Mouse (Mus musculus): ENCODE data around the gene Por. TPM values are rescaled to one million over a fixed set of nuclear protein-coding genes. Genes with fewer than 3 reads are reported as not detected.

The Por gene
- polyA plus RNA-seq, 1 experiment from 2014 or later = 63.0 TPM

GRCm38 (mm10) chr5:135632797-135633144, 37.1 kb upstream of the Por start:
- peak; percentile 86 for ATAC-seq (ENCODE audit: low FRiP score)
- Histone ChIP-seq H3K4me1 (replicated peaks; ENCODE audit: control insufficient read depth, insufficient read depth, low read length) (no peaks in the 10 kb centered on the region), H3K9me3 (ENCODE audit: control insufficient read depth, low read length) (no peaks in the 10 kb centered on the region), H3K36me3 (ENCODE audit: control insufficient read depth, insufficient read depth, low read length) (peaks cover 5% of the 10 kb centered on the region; the same call in 1 of the 2 replicates), H3K4me3 (ENCODE audit: low read depth, low read length) (peak overlapping the region; percentile 84), H3K9ac (ENCODE audit: low read depth, low read length) (peak overlapping the region; percentile 93), H3K4me2 (replicated peaks; ENCODE audit: low read depth, low read length) (peak overlapping the region; percentile 63), H3K27ac (ENCODE audit: low read depth, low read length) (peak overlapping the region; percentile 65), H3K27me3 (ENCODE audit: control insufficient read depth, insufficient read depth, low read length) (no peaks in the 10 kb centered on the region)
- no peak for DNase-seq (ENCODE audit: low spot score)
- under 1% methylated on average over 21 of the region's 21 CpGs for WGBS

DNA sequence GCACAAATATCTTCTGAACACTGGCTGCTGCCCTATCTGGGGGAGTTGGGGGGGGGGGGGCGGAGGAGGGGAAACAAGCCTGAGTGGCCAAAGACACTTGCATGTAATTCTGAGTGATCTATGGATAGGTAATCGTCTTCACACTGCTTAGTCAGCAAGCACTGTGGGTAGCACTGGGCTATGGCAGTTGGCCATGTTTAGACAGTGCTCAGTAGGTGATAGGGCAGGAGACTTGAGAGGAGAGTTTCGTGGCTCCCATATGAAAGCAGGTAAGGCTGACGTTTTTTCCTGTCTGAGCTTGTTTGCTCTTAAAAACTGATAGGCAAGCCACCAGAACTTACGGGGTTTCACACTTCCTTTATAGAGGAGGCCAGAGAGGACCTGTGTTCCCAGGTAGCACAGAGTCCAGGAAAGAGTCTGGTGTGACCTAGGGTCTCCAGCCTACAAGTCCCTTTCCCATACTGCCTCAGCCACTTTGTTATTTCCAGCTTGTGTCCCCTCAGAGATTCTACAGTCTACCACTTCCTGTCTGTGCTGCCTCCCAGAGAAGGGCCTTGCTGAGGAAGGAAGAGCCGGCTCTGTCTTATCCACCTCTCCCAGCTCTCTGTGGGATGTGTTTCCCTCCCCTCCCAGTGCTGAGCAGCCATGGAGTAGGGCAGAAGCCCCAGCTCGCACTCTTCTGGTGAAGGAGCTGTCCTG, 29.9 kb upstream of the Por start:
- no peak for DNase-seq (ENCODE audit: low spot score)
- Histone ChIP-seq H3K4me1 (replicated peaks; ENCODE audit: control insufficient read depth, insufficient read depth, low read length) (no peaks in the 10 kb centered on the region), H3K9ac (ENCODE audit: low read depth, low read length) (no peak overlapping the region), H3K27ac (ENCODE audit: low read depth, low read length) (no peak overlapping the region), H3K9me3 (ENCODE audit: control insufficient read depth, low read length) (no peaks in the 10 kb centered on the region), H3K4me2 (replicated peaks; ENCODE audit: low read depth, low read length) (no peak overlapping the region), H3K36me3 (ENCODE audit: control insufficient read depth, insufficient read depth, low read length) (peaks cover 11% of the 10 kb centered on the region; the same call in 1 of the 2 replicates), H3K27me3 (ENCODE audit: control insufficient read depth, insufficient read depth, low read length) (no peaks in the 10 kb centered on the region), H3K4me3 (ENCODE audit: low read depth, low read length) (no peak overlapping the region)
- no peak for ATAC-seq (ENCODE audit: low FRiP score)
- 90% methylated on average over 7 of the region's 7 CpGs for WGBS

GRCm38 (mm10) chr5:135640459-135640789, 29.4 kb upstream of the Por start:
- ATAC-seq (ENCODE audit: low FRiP score) (no peak), DNase-seq (ENCODE audit: low spot score) (no peak)
- H3K27ac ChIP-seq (ENCODE audit: low read depth, low read length) = no peak overlapping the region
- no peaks in the 10 kb centered on the region for H3K27me3 ChIP-seq (ENCODE audit: control insufficient read depth, insufficient read depth, low read length)
- H3K4me1 ChIP-seq (replicated peaks; ENCODE audit: control insufficient read depth, insufficient read depth, low read length) = no peaks in the 10 kb centered on the region
- H3K36me3 ChIP-seq (ENCODE audit: control insufficient read depth, insufficient read depth, low read length) = peaks cover 11% of the 10 kb centered on the region; the same call in 1 of the 2 replicates
- H3K9me3 ChIP-seq (ENCODE audit: control insufficient read depth, low read length) = no peaks in the 10 kb centered on the region
- no peak overlapping the region for H3K9ac ChIP-seq (ENCODE audit: low read depth, low read length)
- 90% methylated on average over 6 of the region's 6 CpGs for WGBS
- no peak overlapping the region for H3K4me3 ChIP-seq (ENCODE audit: low read depth, low read length)
- no peak overlapping the region for H3K4me2 ChIP-seq (replicated peaks; ENCODE audit: low read depth, low read length)

DNA sequence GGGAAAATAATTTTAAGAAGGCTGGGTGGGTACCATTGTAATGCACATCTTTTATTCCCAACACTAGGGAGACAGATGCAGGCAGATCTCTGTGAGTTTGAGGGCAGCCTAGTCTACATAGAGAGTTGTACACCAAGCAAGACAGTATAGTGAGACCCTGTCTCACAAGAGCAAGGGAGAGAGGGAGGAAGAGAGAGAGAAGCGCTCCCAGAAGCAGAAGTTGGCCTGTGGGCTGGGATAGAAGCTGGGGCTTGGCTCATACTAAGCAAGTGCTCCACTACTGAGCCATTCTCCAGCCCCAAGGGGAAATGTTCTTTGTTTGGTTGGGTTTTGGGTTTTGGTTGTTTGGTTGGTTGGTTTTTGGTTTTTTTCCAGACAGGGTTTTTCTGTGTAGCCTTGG, 28.8 kb upstream of the Por start:
- Histone ChIP-seq H3K4me2 (replicated peaks; ENCODE audit: low read depth, low read length) (no peak overlapping the region), H3K4me1 (replicated peaks; ENCODE audit: control insufficient read depth, insufficient read depth, low read length) (no peaks in the 10 kb centered on the region), H3K27me3 (ENCODE audit: control insufficient read depth, insufficient read depth, low read length) (no peaks in the 10 kb centered on the region), H3K36me3 (ENCODE audit: control insufficient read depth, insufficient read depth, low read length) (peaks cover 7% of the 10 kb centered on the region; the same call in 1 of the 2 replicates), H3K9ac (ENCODE audit: low read depth, low read length) (no peak overlapping the region), H3K4me3 (ENCODE audit: low read depth, low read length) (no peak overlapping the region), H3K9me3 (ENCODE audit: control insufficient read depth, low read length) (no peaks in the 10 kb centered on the region), H3K27ac (ENCODE audit: low read depth, low read length) (no peak overlapping the region)
- DNase-seq (ENCODE audit: low spot score) (no peak), ATAC-seq (ENCODE audit: low FRiP score) (no peak)
- 100% methylated on average over 1 of the region's 1 CpGs for WGBS

DNA sequence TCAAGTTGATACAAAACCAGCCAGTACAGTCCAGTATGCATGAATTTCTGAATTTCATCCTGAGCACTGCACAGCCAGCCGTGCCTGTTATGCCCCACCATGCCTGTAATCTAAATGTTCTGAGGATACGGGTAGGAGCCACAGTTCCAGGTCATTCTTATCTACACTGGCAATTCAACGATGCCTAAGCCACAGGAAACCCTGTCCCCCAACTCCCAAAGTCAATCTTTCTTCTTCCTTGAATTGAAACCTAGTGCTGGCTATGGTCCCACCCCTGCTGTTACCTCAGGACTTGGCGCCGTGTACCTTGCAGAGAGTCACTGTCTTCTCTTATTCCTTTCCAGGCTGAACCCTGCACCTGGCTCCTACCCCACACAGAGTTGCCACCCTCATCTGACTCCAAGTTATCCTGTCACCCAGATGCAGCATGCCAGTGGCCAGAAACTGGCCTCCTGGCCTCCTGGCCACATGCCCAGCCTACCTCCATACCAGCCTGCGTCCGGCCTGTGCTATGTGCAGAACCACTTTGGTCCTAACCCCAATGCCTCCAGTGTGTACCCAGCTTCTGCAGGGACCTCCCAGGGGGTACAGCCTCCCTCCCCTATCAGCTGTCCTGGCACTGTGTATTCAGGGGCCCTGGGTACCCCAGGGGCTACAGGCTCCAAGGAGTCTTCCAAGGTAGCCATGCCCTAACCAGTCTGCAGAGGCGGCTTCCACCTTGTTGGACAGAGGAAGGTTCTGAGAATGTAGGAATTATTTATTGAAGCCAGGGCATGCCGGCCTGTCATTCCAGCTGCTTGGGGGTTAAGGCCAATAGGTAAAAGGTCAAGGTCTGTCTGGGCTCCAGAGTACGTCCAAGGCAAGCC, 26.9 kb upstream of the Por start:
- WGBS = 87% methylated on average over 10 of the region's 10 CpGs
- no peak overlapping the region for H3K27ac ChIP-seq (ENCODE audit: low read depth, low read length)
- no peak overlapping the region for H3K4me2 ChIP-seq (replicated peaks; ENCODE audit: low read depth, low read length)
- DNase-seq (ENCODE audit: low spot score) (no peak), ATAC-seq (ENCODE audit: low FRiP score) (no peak)
- H3K36me3 ChIP-seq (ENCODE audit: control insufficient read depth, insufficient read depth, low read length) = 0 out of 2 replicates have a peak, but pooled peaks cover 4% of the 10 kb centered on the region
- H3K4me3 ChIP-seq (ENCODE audit: low read depth, low read length) = no peak overlapping the region
- no peaks in the 10 kb centered on the region for H3K4me1 ChIP-seq (replicated peaks; ENCODE audit: control insufficient read depth, insufficient read depth, low read length)
- no peak overlapping the region for H3K9ac ChIP-seq (ENCODE audit: low read depth, low read length)
- no peaks in the 10 kb centered on the region for H3K27me3 ChIP-seq (ENCODE audit: control insufficient read depth, insufficient read depth, low read length)
- H3K9me3 ChIP-seq (ENCODE audit: control insufficient read depth, low read length) = no peaks in the 10 kb centered on the region

GRCm38 (mm10) chr5:135643552-135643842, 26.3 kb upstream of the Por start:
- no peak overlapping the region for H3K27ac ChIP-seq (ENCODE audit: low read depth, low read length)
- no peaks in the 10 kb centered on the region for H3K4me1 ChIP-seq (replicated peaks; ENCODE audit: control insufficient read depth, insufficient read depth, low read length)
- no peak overlapping the region for H3K9ac ChIP-seq (ENCODE audit: low read depth, low read length)
- H3K4me3 ChIP-seq (ENCODE audit: low read depth, low read length) = no peak overlapping the region
- DNase-seq (ENCODE audit: low spot score) (no peak), ATAC-seq (ENCODE audit: low FRiP score) (no peak)
- H3K4me2 ChIP-seq (replicated peaks; ENCODE audit: low read depth, low read length) = no peak overlapping the region
- no peaks in the 10 kb centered on the region for H3K9me3 ChIP-seq (ENCODE audit: control insufficient read depth, low read length)
- H3K27me3 ChIP-seq (ENCODE audit: control insufficient read depth, insufficient read depth, low read length) = no peaks in the 10 kb centered on the region
- H3K36me3 ChIP-seq (ENCODE audit: control insufficient read depth, insufficient read depth, low read length) = 0 out of 2 replicates have a peak, but pooled peaks cover 4% of the 10 kb centered on the region
- WGBS = 91% methylated on average over 1 of the region's 1 CpGs

GRCm38 (mm10) chr5:135643869-135644268, 26.0 kb upstream of the Por start:
- ATAC-seq (ENCODE audit: low FRiP score) (no peak), DNase-seq (ENCODE audit: low spot score) (no peak)
- Histone ChIP-seq H3K4me1 (replicated peaks; ENCODE audit: control insufficient read depth, insufficient read depth, low read length) (no peaks in the 10 kb centered on the region), H3K36me3 (ENCODE audit: control insufficient read depth, insufficient read depth, low read length) (0 out of 2 replicates have a peak, but pooled peaks cover 4% of the 10 kb centered on the region), H3K27ac (ENCODE audit: low read depth, low read length) (no peak overlapping the region), H3K4me2 (replicated peaks; ENCODE audit: low read depth, low read length) (no peak overlapping the region), H3K27me3 (ENCODE audit: control insufficient read depth, insufficient read depth, low read length) (no peaks in the 10 kb centered on the region), H3K9me3 (ENCODE audit: control insufficient read depth, low read length) (no peaks in the 10 kb centered on the region), H3K9ac (ENCODE audit: low read depth, low read length) (no peak overlapping the region), H3K4me3 (ENCODE audit: low read depth, low read length) (no peak overlapping the region)
- 91% methylated on average over 8 of the region's 8 CpGs for WGBS

DNA sequence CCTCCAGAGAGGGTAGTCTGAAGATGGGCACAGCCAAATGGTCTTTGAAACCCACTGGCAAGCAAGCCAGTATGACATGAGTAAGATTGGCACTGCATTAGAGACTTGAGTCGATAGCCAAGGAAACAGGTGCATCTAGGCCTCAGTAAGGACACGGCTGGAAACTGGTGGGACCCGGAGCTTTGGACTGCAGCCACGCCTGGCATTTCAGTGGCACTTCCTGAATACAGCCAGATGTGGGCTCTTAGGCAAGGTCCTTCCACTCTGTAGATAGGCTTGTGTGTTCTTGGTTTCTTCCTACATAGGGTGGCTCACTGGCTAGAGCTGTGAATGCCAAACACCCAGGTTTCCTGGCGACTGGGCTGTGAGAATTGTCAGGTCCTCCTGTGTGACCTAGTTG, 24.5 kb upstream of the Por start:
- H3K9ac ChIP-seq (ENCODE audit: low read depth, low read length) = no peak overlapping the region
- no peak for DNase-seq (ENCODE audit: low spot score)
- H3K4me3 ChIP-seq (ENCODE audit: low read depth, low read length) = no peak overlapping the region
- H3K36me3 ChIP-seq (ENCODE audit: control insufficient read depth, insufficient read depth, low read length) = 0 out of 2 replicates have a peak, but pooled peaks cover 4% of the 10 kb centered on the region
- no peaks in the 10 kb centered on the region for H3K9me3 ChIP-seq (ENCODE audit: control insufficient read depth, low read length)
- no peak for ATAC-seq (ENCODE audit: low FRiP score)
- no peak overlapping the region for H3K27ac ChIP-seq (ENCODE audit: low read depth, low read length)
- H3K27me3 ChIP-seq (ENCODE audit: control insufficient read depth, insufficient read depth, low read length) = no peaks in the 10 kb centered on the region
- no peaks in the 10 kb centered on the region for H3K4me1 ChIP-seq (replicated peaks; ENCODE audit: control insufficient read depth, insufficient read depth, low read length)
- 86% methylated on average over 5 of the region's 5 CpGs for WGBS
- H3K4me2 ChIP-seq (replicated peaks; ENCODE audit: low read depth, low read length) = no peak overlapping the region

GRCm38 (mm10) chr5:135646038-135646437, 23.8 kb upstream of the Por start:
- ATAC-seq (ENCODE audit: low FRiP score) (no peak), DNase-seq (ENCODE audit: low spot score) (no peak)
- H3K36me3 ChIP-seq (ENCODE audit: control insufficient read depth, insufficient read depth, low read length) = 0 out of 2 replicates have a peak, but pooled peaks cover 4% of the 10 kb centered on the region
- no peaks in the 10 kb centered on the region for H3K27me3 ChIP-seq (ENCODE audit: control insufficient read depth, insufficient read depth, low read length)
- no peak overlapping the region for H3K4me3 ChIP-seq (ENCODE audit: low read depth, low read length)
- no peak overlapping the region for H3K27ac ChIP-seq (ENCODE audit: low read depth, low read length)
- H3K4me1 ChIP-seq (replicated peaks; ENCODE audit: control insufficient read depth, insufficient read depth, low read length) = no peaks in the 10 kb centered on the region
- H3K9me3 ChIP-seq (ENCODE audit: control insufficient read depth, low read length) = no peaks in the 10 kb centered on the region
- no peak overlapping the region for H3K9ac ChIP-seq (ENCODE audit: low read depth, low read length)
- 89% methylated on average over 6 of the region's 6 CpGs for WGBS
- no peak overlapping the region for H3K4me2 ChIP-seq (replicated peaks; ENCODE audit: low read depth, low read length)
